Mouse (Mus musculus) kidney, postnatal 36 days (tissue): ENCODE measurements at regions not wholly inside any gene's neighbourhood (a gene's known extent, or its start where the extent isn't known, plus 50 kb on each side); places are given as distances from the start of the nearest gene placed in this dataset.

Experiments used
- DNase-seq, 2 experiments: peaks; one replicate each; pipeline ENCODE4 v3.0.0; 2021 to 2022; ENCODE audit warnings: mixed read lengths in 2 of 2

DNA sequence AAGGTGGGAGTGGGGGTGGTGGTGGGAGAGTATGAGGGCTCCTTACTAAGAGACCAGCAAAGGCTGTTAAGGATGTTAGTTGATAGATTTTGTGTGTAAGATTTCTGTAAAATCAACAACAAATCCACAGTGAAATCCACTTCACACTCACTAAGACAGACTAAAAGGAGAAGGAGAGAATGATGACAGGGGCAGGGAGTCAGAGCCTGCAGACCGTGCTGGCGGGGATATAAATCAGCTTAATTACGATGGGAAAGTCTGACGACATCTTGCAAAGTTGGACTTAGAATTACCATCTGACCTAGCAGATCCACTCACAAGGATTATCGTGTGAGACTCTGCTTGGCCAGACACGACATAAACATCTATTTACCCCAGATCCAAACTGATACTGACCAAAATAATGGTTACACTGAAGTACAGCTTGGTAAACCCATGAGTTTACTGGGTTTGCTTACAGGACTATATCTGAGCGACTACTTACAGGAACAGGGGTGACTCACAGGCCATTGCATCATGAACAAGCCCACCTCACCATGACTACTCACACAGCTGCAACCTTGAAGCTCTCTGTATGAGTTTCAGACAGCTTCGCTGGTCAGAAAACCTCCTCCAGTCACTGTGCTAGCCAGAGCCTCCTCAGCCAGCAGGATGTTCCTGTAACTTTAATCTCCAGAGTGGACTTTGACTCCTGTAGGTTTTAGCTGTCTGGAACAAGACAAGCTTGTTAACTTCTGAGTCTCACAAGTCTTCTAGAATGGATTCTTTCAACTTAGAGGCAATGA is 50.5 kb upstream of the Ednra start:
- DNase-seq, result peak; percentile 22 to 31

DNA sequence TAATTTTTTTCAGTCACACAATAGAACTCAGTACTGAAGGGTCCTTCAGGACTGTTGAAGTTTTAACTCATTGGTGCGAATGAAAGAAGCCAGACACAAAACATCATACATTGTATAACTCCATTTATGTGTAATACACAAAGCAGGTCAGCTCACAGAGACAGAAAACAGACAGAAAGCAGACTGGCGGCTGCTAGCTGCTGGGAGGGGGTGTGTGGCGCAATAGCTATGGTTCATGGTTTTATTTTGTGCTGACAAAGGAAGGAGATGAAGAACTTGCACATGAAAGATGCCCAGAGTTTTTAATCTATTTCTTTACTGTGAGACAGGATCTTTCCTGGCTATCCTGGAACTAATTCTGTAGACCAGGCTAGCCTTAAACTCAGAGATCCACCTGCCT is 51.3 kb upstream of the Ednra start:
- no peak for DNase-seq

DNA sequence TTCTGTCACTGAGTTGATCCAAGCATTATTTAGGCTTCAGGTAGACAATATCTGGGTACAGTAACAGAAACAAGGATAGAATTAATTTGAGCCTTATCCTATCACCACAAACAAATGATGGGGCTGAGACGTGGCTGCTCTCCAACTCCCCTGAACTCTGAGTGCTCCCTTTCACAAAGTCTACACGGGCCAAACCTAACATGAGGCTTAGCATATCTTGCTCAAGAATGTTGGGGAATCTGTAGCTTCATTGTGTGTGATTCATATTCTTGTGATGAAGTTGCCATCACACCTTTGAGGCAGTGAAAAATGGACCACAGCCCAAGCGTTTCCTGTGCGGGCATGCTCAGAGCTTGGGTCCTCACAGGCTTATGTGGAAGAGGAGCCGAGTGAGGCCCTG is 53.3 kb upstream of the Ednra start:
- DNase-seq, result no peak

DNA sequence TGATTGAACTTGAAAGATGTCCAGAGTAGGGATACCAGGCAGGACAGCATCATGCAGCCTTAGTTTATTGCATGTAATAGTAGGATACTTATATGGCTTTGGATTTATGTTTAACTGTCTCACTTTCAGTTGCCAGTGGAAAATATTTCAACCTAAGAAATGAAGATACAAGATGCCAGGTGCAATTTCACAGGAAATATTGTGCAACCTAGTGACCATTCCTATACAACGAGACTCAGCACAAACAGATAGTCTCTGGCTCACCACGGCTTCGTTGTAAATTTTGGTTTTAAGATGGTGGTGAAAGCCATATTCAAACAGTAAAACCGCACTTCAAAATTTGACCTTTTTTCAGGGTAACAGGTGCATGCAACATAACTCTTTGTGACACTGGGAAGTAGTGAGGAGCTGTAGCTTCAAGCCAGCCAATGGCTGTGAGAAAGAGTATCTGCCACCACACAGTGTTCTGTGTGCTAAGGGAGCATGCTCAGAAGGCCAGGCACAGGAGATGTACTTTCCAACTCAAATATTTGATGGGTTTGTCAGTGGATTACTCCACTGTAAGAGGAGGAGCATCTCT is 61.5 kb upstream of the Ednra start:
- no peak for DNase-seq

DNA sequence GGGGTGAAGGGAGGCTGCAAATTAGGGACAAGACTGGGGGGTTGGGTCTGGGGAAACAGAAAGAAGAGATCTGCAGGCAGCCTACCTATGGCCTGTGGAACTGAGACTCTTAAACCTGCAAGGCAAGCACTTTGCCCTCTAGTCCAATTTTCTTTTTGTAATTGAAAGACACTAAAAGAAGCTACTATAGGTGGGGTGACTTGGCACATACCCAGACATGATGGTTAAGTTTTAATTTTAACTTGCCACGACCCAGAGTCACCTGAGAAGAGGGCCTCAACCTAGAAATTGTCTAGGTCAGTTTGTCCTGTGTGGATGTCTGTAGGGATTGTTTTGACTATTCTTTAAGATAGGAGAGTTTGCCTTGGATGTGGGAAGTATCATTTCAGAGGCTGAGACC is 70.6 kb upstream of the Ednra start:
- peak; percentile 13 to 20 for DNase-seq

DNA sequence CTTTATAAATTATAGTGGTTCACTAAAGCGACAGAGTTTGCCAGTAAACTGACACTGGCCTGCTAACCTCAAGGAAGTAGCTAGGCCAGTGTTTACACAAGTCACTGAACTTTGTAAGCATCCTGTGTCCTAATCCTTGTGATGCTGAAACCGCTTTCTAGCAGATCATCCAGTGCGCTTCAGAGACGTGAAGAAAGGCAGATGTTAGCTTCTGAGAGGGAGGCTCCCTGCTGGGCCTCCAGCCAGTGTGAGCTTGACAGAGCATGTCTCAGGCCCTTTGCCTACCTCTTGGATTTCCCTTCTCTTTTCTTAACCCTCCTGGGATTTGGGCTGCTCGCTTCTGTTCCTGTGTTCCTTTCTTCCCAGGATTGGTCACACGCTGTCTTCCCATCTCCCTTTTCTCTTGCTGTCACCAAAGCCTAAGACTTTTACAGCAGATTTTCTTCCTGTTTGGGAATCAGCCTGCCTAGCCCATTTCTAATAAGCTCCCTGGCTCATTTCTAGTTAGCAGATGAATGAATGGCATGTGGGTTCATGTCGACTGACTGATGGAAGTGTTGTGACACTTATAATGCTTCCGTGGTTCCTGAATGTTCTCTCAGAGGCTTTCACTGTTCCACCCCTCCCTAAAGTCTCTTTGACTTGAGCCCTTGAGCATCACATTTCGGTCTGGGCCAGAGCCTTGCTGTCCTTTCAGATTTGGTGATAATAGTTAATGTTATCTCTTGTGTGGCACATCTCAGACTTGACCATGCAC is 79.1 kb upstream of the Ednra start:
- DNase-seq, result peak; percentile 17

DNA sequence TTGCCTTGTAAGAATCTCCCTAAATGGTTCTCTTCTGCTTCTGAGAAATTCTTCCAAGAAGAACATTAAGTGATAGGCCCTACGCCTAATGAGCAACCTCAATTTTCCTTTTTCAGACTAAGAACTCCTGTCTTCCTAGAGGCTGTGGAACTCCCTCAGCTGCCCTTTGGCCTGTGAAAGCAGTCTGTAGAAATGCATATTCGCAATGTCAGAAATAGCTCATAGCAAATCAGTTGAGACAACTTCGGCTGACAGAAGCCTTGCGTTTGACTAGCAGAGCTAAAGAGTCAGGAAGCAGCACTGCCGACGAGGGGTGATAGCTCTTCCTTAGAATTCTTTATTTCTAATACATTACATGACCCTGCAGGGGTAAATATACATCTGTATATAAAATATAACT is 80.3 kb upstream of the Ednra start:
- no peak for DNase-seq

DNA sequence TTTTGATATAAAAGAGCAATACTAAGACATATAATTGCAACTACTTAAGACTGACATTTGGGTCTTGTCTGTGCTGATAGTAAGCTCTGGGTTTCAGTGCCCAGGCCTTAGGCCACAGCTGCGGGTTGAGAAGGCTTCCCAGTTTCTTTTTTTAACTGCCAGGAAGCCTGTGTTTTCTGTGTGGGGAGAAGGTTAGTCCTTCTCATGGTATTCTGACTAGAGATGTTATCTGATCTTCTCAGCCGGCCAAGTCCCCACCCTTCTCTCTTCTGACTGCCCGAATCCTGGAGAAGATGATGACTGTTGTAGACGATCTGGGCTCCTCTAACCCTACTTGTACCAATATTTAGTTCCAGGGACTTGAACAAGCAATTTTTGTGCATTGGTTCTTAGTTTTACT is 80.7 kb upstream of the Ednra start:
- no peak for DNase-seq

DNA sequence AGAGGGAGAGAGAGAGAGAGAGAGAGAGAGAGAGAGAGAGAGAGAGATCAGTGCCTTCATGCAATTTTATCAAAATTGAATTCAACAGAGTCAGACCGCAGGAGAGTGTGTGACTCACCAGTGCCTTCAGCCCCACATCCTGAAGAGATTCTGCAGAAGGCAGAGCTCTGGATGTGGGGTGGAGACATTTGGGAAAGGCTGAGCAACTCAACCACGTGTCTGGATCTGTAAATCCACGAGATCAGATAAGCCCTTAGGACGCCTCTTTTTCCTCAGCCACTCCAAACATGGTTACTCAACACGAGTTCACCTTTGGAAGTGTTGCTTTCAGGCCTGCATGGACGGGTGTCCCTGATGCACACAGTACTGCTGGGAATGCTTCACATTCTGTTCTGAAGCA is 81.4 kb upstream of the Ednra start:
- no peak for DNase-seq

DNA sequence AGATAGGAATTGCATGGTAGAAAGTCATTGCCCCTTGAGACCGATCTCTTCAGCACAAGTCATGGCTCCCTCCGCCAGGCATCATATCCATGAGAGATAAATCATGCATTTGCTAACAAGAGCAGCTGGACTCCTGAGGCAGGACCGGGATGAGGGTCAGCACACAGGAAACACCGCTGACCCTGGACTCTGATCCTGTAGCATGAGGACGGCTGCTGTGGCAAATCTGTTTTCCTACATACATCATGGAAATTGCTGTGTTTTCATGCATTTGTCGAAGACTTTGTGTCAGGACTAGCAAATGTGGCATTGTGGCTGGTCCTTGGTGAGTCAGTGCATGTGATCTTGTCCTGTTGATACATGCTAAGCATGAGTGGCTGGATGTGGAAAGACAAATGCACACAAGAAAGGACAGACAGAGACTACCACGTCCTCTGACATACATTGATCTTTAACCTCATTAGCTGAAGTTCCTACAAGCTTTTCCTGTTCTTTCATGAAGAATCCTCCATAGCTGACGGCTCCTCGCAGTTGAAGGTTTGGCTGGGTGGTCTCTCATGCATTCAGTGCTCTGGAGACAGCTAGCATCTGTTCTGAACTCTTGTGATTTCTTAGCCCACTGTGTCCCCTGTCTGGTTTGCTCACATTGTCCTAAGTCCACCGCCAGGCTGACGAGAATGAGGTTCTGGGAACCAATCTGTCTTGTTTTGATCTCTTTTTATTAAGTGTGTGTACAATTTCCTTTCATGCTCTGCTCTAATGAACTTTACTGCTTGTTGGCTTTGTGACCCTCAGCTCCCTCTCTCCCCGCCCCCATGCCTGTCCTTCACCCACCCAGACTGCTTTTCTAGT is 90.8 kb upstream of the Ednra start:
- DNase-seq, result peak; percentile 20 to 21

DNA sequence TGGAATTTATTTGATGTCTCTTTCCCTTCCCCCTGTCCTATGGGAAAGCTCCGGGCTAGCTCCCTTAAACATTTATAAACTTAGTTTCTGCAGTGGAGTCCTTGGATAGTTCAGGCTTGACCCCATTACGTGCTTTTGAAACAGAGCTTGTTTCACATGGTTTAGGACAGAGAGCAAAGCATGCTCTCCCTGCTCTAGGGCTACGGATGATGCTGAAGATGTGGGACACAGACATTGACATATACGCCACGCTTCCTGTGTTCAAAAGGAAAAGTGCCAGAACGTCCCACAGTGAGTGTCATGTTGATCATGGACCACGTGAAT is 91.3 kb upstream of the Ednra start:
- DNase-seq, result no peak

DNA sequence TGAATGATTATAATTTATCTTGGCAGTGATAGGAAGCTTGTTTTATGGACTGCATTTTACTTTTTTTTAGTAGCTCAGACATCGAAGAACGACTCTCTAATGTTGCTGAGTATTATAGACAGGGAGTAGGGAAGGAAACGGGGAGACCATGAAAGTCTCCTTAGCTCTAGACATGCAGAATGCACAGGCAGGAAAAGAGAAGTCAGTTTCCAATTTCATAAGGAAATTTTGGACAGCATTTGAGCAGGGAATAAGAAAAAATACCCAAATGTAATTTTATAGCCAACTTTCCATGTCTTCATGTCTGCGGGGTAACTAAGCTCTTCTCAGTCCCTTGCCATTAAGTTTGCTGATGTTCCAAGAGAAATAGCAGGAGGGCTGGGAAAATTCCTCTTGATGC is 92.0 kb upstream of the Ednra start:
- no peak for DNase-seq

DNA sequence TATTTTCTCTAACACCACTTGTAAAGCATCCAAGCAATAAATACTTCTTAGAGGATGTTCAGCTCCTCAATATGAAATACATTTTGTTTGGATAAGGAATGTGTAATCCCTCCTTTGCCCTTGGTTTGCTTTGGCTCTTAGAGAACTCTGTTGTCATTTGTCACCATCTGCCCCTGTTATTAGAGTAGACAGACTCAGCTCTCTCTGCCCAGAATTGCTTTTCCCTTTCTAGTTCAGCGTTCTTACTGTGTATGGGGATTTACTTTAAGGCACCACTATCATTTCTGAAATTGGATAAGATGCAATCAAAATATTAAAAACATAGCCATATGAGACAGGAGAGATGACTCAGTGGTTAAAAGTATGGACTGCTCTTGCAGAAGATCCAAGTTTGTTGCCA is 101.5 kb upstream of the Ednra start:
- DNase-seq, result no peak

DNA sequence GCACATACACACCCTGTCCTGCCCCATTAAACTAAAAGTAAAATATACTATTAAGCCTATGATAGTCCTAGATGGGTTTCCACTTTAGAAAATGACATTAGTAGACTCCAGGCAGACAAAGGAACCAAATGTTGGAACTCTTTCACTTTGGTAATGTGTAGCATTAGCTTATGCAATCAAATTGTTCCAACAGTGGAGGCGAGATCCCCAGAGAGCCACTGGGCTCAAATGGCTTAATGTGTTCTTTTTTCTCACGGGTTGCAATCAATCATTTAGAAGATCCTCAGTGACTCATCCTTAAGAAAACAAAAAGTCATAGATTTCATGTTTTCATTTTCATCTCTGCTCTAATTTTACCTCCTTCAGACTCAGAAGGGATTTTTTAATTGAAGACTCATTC is 102.0 kb upstream of the Ednra start:
- no peak for DNase-seq

DNA sequence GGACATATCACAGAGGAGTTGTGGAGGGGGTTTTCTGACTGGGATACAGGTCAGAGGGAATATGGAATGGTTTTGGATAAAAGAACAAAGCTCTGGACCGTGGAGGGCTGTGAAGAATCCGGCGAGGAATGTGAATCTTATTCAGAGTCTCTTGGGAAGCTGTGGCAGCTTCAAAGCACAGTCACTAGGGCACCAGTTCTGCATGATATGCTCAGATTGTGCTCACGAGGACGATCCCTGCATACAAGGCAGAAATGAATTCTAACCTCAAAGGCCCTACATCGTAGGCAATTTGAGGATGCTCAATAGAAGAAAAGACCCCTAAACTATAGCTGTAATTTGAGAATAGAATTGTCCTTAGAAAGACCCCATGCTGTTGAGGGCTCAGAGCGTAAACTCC is 103.8 kb upstream of the Ednra start:
- no peak for DNase-seq

DNA sequence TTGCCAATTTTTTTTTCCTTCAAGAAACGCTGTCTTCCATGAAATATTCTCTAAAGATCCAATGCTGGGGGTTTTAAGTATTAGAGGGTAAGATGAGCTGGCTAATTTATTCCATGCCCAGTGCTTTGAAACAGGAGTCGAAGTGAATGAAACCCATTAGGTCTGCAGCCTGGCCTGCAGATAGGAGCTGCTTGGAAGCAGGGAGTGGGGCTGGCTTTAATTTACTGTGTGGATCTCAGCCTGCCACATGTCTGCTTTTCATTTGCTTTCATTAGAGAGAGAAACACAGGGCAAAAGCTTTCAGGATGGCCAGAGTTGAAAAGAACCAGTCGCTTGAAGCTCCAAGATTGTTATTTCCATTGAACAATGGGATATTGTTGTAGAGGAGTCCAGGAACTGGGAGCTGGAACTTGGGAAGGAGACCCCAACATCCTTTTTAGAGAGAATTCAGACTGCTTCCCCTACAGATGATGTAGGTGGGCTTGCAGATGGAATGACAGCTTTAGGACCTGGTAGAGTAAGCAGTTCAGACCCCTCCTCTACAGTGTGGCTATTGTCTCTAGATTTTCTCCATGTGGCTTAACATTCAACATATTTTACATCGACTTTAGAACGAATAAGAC is 105.0 kb upstream of the Ednra start:
- no peak for DNase-seq

DNA sequence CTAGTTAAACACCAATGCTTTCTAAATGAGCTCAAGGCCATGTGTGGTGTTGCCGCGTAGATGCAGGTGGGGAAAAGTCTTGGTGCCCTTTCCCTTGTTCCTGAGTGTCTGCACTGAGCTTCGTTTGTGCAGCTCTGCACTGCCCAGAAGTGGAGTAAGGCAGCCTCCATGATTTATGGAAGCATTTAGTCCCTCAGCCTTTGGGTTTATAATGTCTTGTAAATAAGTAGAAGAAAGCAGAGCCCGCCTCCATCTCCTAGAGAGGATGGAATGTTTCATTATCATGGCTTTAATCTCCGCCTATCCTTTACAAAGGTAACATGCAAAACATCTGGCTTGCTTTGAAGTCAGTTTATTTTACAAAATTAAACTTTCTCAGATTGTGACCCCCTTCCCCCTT is 105.5 kb upstream of the Ednra start:
- no peak for DNase-seq

DNA sequence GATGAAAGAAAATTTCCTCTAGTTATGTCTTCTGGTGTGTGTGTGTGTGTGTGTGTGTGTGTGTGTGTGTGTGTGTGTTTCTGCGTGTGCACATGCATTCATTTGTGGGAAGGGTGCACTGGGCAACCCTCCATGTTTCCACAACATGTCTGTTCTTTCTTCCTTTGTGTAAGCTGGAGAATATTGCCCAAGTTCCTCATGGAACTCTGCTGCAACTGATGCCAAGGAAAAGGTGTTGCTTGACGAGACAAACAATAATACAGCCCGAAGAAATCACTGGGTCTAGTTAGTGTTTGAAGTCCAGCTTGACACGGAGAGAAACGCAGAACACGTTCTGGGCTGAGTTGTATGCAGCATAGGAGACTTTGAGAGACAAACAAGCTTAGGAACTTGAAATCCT is 110.0 kb upstream of the Ednra start:
- DNase-seq, result no peak

DNA sequence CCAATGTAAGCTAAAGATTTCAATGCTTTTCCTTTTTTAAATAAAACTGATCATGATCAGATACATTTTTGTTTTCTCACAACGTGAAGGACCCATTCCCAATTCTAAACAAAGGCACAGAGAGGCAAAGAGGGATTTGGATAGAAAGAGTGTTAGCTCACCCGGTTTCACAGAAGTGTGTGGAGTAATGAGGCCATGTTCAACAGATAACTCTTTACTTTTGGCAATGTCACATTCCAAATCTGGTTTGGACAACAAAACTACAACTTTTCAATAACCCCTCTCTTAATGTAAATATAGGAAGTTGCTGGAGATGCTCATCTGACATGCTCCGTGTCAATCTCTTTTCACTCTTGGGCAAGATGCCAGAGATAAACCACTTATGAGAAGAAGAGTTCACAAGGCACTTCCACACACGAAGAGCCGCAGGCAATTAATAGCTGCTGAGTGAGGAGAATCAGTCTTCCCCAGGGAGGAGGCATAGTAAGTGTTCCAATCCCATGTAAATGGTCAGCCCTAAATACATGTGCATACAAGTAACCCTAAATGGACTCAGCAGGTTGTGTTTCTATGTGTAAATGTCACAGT is 112.7 kb upstream of the Ednra start:
- DNase-seq, result no peak

DNA sequence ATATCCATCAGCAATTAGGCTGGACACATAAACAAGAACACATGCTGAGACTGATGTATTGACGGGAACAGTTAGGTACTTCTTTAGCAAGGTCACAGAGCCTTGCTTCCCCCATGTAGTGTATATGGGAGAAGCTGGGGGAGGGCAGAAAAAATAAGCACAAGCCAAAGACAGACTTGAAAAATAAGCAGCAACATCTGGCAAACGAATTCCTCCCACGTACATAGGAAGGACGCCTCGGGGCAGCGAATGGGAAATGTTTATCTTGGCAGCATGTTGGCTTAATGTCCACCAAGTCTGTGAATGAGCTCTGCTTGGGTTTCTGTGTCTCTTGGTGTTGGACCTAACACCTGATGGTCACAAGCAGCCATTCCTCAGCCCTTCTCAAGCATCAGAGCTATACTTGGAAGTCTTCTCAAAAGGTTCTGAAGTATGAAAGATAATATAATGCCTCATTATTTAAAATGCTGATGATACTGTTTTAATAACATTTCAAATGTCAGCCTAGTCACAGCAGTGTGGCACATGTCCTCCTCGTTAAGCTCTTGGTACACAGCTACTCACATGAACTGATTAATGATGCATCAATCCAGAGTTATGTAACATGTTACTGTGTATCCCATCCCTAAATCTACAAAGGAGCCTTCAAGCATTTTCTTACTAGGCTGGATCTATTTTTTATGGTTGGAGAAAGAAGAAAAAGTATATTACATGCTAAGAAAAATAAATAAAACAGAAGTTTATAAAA is 118.3 kb upstream of the Ednra start:
- peak in 1 of 2 experiments; percentile 2 for DNase-seq

DNA sequence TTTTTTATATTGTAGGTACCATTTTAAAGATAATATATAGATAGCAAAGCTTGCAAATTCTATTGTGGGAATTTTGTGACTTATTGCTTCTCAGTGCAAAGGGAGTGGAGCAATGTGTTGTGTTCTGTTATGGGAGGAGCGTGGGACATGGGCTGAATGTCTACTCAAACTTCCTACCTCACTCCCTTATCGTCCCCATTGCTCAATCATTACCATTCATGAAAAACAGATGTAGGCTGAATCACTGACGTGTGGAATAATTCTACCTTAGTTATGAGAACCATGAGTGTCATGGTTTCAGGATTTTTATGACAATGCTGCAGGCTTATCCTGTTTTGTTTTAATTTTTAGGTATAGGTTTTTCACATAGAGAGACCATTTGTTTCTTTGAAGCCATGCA is 119.0 kb upstream of the Ednra start:
- no peak for DNase-seq

DNA sequence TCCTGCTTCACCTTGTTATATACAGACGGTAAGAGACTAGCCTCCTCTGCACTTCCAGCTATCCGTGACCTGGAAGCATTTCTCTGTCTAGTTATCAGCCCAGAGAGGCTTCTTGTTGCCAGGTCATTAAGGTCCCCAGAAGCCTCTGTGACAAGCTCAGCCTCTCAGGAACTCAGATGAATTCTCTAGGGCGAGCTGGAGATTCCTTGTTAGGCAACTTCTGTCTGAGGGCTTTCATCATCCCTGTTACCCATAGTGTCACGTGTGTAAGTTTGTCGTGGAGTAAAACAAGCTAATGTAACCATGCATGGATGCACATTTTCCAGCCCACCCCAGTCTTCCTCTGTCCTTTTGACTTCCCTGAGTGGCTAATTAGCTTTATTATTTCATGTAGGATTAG is 126.3 kb upstream of the Ednra start:
- no peak for DNase-seq
